Mouse (Mus musculus): ENCODE results near the gene Wnt3a.
"Not testable (repeated sequence)": the region's sequence is repeated elsewhere in the genome, so short reads cannot be mapped to it uniquely, and the experiment has no call there.

The Wnt3a gene

GRCm38 (mm10) chr11:59216955-59217354, 73.6 kb downstream of the Wnt3a start:
- no peak for DNase-seq

GRCm38 (mm10) chr11:59212892-59213494, 77.6 kb downstream of the Wnt3a start:
- DNase-seq = no peak

- DNase-seq = not testable (repeated sequence)
Measured at GRCm38 (mm10) chr11:59212320-59212719, 78.2 kb downstream of the Wnt3a start.

DNA sequence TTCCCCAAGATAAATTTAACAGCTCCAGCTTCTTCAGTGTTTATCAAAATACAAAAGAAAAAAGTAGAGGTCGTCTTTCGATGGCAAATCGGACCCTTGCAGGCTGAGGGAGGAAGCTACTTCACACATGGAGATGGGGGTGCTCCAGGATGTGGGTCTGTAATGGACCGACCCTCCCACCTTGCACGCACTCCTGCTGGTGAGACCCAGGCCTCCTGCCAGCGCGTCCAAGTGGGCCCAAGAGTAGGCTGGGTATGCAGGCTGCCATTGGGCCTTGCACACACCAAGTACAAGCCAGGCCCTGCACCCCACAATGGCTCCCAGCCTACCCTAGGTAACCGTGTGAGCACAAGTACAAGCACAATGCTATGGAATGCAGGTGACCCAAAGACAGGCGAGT, 79.0 kb downstream of the Wnt3a start:
- not testable (repeated sequence) for DNase-seq

- DNase-seq = no peak
Measured at GRCm38 (mm10) chr11:59210020-59210419, 80.5 kb downstream of the Wnt3a start.

DNA sequence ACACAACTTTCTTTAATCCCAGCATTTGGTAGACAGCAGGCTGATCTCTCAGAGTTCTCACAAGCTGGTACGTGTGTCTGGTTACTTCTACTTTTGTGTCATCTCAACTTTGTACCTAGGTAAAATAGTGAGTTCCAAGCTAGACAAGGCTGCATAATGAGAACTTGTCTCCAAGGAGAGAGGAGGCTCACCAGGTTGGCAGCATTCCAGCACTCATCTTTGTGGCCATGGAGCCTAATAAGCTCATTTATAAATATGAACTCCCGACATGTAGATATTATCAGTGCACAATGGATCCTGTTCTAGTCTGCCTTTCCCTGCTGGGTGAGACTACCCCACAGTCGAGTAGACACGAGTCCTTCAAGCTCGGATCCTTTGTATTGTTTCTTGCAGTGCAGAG, 81.0 kb downstream of the Wnt3a start:
- DNase-seq = no peak

- peak; percentile 71 for DNase-seq
Measured at GRCm38 (mm10) chr11:59209003-59209441, 81.5 kb downstream of the Wnt3a start.

DNA sequence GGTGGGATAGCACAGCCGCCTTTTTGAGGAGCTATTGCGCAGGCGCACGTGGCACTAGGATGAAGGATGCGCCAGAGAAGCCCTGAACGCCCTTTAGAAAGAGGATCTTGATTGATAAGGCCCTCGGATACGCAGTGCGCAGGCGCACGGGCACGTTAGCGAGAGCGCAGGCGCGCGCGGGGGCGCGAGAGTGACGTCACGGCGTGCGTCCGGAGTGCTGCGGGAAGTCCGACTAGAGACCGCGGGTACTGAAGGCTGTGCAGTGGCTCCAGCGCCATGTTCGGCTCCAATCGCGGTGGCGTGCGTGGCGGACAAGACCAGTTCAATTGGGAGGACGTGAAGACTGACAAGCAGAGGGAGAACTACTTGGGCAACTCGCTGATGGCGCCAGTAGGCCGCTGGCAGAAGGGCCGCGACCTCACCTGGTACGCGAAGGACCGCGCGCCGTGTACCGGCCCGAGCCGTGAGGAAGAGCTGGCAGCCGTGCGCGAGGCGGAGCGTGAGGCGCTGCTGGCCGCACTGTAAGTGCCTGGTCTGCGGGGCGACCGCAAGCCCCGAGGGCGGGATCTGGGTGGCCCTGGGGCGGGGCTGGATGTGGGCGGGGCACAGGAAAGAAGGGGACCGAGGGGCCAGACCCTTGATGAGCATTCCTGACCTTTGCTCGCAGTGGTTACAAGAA, 82.3 kb downstream of the Wnt3a start, which contains the start of gene 2310033P09Rik:
2310033P09Rik (plus strand) TSS at position 169 of the 679 bp plus-strand sequence.
- peak; percentile 96 for DNase-seq

- DNase-seq = peak; percentile 90
Measured at GRCm38 (mm10) chr11:59202081-59202995, 88.2 kb downstream of the Wnt3a start, which contains the start of gene Mrpl55. Mrpl55 (plus strand) TSS chr11:59202486.

GRCm38 (mm10) chr11:59201216-59202002, 89.1 kb downstream of the Wnt3a start:
- DNase-seq = peak; percentile 31

Data from cerebellum, adult 11-12 months (tissue).